Mouse (Mus musculus) ES-CJ7 (cell line): ENCODE measurements around the gene Mdga2.
A peak's percentile ranks its signal among the peaks of the same experiment; 100 is the strongest.

Experiments used
- DNase-seq: peaks from one replicate; pipeline ENCODE4 v3.0.0; 2011; ENCODE audit warnings: low read depth, low spot score

The Mdga2 gene

GRCm38 (mm10) chr12:67059136-67060014 lies 163.0 kb downstream of the Mdga2 start:
- peak; percentile 22 for DNase-seq

- no peak for DNase-seq
Measured at GRCm38 (mm10) chr12:67056621-67057020, 165.7 kb downstream of the Mdga2 start.

GRCm38 (mm10) chr12:67045099-67045750 lies 177.1 kb downstream of the Mdga2 start:
- DNase-seq, result no peak

GRCm38 (mm10) chr12:67041865-67042264 lies 180.5 kb downstream of the Mdga2 start:
- no peak for DNase-seq

GRCm38 (mm10) chr12:67035509-67036261 lies 186.7 kb downstream of the Mdga2 start:
- DNase-seq, result no peak

- DNase-seq, result no peak
Measured at GRCm38 (mm10) chr12:67017192-67017591, 205.2 kb downstream of the Mdga2 start.

- no peak for DNase-seq
Measured at GRCm38 (mm10) chr12:67011368-67011767, 211.0 kb downstream of the Mdga2 start.

GRCm38 (mm10) chr12:67010318-67010717 lies 212.0 kb downstream of the Mdga2 start:
- DNase-seq, result no peak

GRCm38 (mm10) chr12:67009191-67009590 lies 213.2 kb downstream of the Mdga2 start:
- no peak for DNase-seq

- no peak for DNase-seq
Measured at GRCm38 (mm10) chr12:66954129-66954528, 268.2 kb downstream of the Mdga2 start.

- DNase-seq, result no peak
Measured at GRCm38 (mm10) chr12:66915741-66916140, 306.6 kb downstream of the Mdga2 start.

GRCm38 (mm10) chr12:66899366-66899765 lies 323.0 kb downstream of the Mdga2 start:
- DNase-seq, result no peak

GRCm38 (mm10) chr12:66896790-66897189 lies 325.6 kb downstream of the Mdga2 start:
- no peak for DNase-seq

- no peak for DNase-seq
Measured at GRCm38 (mm10) chr12:66890296-66890695, 332.1 kb downstream of the Mdga2 start.

GRCm38 (mm10) chr12:66889276-66889675 lies 333.1 kb downstream of the Mdga2 start:
- DNase-seq, result no peak

- no peak for DNase-seq
Measured at GRCm38 (mm10) chr12:66888636-66889035, 333.7 kb downstream of the Mdga2 start.

GRCm38 (mm10) chr12:66866199-66866598 lies 356.1 kb downstream of the Mdga2 start:
- DNase-seq, result no peak

GRCm38 (mm10) chr12:66853167-66853566 lies 369.2 kb downstream of the Mdga2 start:
- DNase-seq, result peak; percentile 50

GRCm38 (mm10) chr12:66840336-66840735 lies 382.0 kb downstream of the Mdga2 start:
- no peak for DNase-seq

GRCm38 (mm10) chr12:66755653-66756052 lies 466.7 kb downstream of the Mdga2 start:
- DNase-seq, result no peak

GRCm38 (mm10) chr12:66734536-66734935 lies 487.8 kb downstream of the Mdga2 start:
- no peak for DNase-seq

GRCm38 (mm10) chr12:66724474-66724873 lies 497.9 kb downstream of the Mdga2 start:
- DNase-seq, result peak; percentile 6
